Mouse (Mus musculus) left cerebral cortex, postnatal 36 days (tissue): ENCODE data around the gene Prdm8. TPM values are rescaled to one million over a fixed set of nuclear protein-coding genes. Genes with fewer than 3 reads are reported as not detected.
A peak's percentile ranks its signal among the peaks of the same experiment; 100 is the strongest.

Source experiments
- DNase-seq, 2 experiments: peaks; one replicate each; pipeline ENCODE4 v3.0.0; 2021 to 2022; ENCODE audit warnings: low spot score in 2 of 2, mixed read lengths in 1 of 2
- intact Hi-C: fragments of 180-260 bp; cut with DNase I; formaldehyde crosslinking; loops from one replicate; pipeline ENCODE4 v1.15.1; 2025
- total RNA-seq, 2 experiments: library from RNA; stranded (reverse); gene quantifications; 2 replicates each; pipeline ENCODE4 v1.2.3; 2021

Prdm8 gene
- total RNA-seq, 2 experiments from 2014 or later: 34.4 to 35.6 TPM

GRCm38 (mm10) chr5:98183031-98183595 is 16.1 kb downstream of the Prdm8 start:
- peak; percentile 33 to 43 for DNase-seq
- intact Hi-C loops: loop anchor here (10.0 kb wide), 2 partner anchors 248 to 538 kb away; no protein-coding TSS in a partner anchor

- DNase-seq: peak; percentile 31 to 42
- intact Hi-C loops: loop anchor here (10.0 kb wide), 2 partner anchors 250 to 540 kb away; no protein-coding TSS in a partner anchor
These were observed 17.4 kb downstream of the Prdm8 start for GRCm38 (mm10) chr5:98184281-98184910.

GRCm38 (mm10) chr5:98184971-98185805 is 18.2 kb downstream of the Prdm8 start:
- intact Hi-C loops: loop anchor here (10.0 kb wide), 2 partner anchors 250 to 540 kb away; no protein-coding TSS in a partner anchor
- DNase-seq: peak; percentile 79 to 84

GRCm38 (mm10) chr5:98185806-98186751 is 19.1 kb downstream of the Prdm8 start:
- DNase-seq: peak; percentile 31 to 59
- intact Hi-C loops: loop anchor here (10.0 kb wide), 2 partner anchors 251 to 541 kb away; no protein-coding TSS in a partner anchor

GRCm38 (mm10) chr5:98189181-98190180 is 22.5 kb downstream of the Prdm8 start:
- intact Hi-C loops: loop anchor here (10.0 kb wide), 3 partner anchors 255 to 1065 kb away; no protein-coding TSS in a partner anchor
- no peak for DNase-seq

- no peak for DNase-seq
- intact Hi-C loops: loop anchor here (10.0 kb wide), 1 partner anchor 1068 kb away; no protein-coding TSS in a partner anchor
These were observed 25.4 kb downstream of the Prdm8 start for GRCm38 (mm10) chr5:98192295-98192983.

GRCm38 (mm10) chr5:98194959-98195358 is 28.0 kb downstream of the Prdm8 start:
- DNase-seq: no peak
- intact Hi-C loops: loop anchor here (10.0 kb wide), 1 partner anchor 1070 kb away; no protein-coding TSS in a partner anchor

- DNase-seq: no peak
- intact Hi-C loops: loop anchor here (10.0 kb wide), 1 partner anchor 1074 kb away; no protein-coding TSS in a partner anchor
These were observed 31.6 kb downstream of the Prdm8 start for GRCm38 (mm10) chr5:98198412-98199218.

GRCm38 (mm10) chr5:98199219-98199552 is 32.2 kb downstream of the Prdm8 start:
- intact Hi-C loops: loop anchor here (10.0 kb wide), 1 partner anchor 1074 kb away; no protein-coding TSS in a partner anchor
- no peak for DNase-seq

GRCm38 (mm10) chr5:98201606-98202005 is 34.6 kb downstream of the Prdm8 start:
- intact Hi-C loops: no loop called here

GRCm38 (mm10) chr5:98202996-98203395 is 36.0 kb downstream of the Prdm8 start:
- intact Hi-C loops: no loop called here
- no peak for DNase-seq

More at GRCm38 (mm10) chr5:98201606-98202005, 34.6 kb downstream of the Prdm8 start:
- DNase-seq: no peak

- DNase-seq: no peak
- intact Hi-C loops: loop anchor here (10.0 kb wide), 1 partner anchor 112 kb away; the partner anchor contains the start of gene Cfap299
These were observed 45.5 kb downstream of the Prdm8 start for GRCm38 (mm10) chr5:98212501-98212900.

GRCm38 (mm10) chr5:98221956-98222355 is 55.0 kb downstream of the Prdm8 start:
- intact Hi-C loops: no loop called here
- DNase-seq: no peak

GRCm38 (mm10) chr5:98226710-98227109 is 59.7 kb downstream of the Prdm8 start:
- no peak for DNase-seq
- intact Hi-C loops: no loop called here

- intact Hi-C loops: no loop called here
- DNase-seq: no peak
These were observed 62.5 kb downstream of the Prdm8 start for GRCm38 (mm10) chr5:98229456-98229855.

- DNase-seq: no peak
These were observed 71.5 kb downstream of the Prdm8 start for GRCm38 (mm10) chr5:98238466-98238865.

More at GRCm38 (mm10) chr5:98238466-98238865, 71.5 kb downstream of the Prdm8 start:
- intact Hi-C loops: no loop called here
